Mouse (Mus musculus) NIH3T3 (cell line): ENCODE results near the gene St14.

Experiments used
- DNase-seq: peaks from one replicate; pipeline ENCODE4 v3.0.0-alpha.2; 2012; ENCODE audit warnings: low read depth

The St14 gene

GRCm38 (mm10) chr9:31122464-31123030 lies 9.1 kb downstream of the St14 start:
- DNase-seq = no peak

DNA sequence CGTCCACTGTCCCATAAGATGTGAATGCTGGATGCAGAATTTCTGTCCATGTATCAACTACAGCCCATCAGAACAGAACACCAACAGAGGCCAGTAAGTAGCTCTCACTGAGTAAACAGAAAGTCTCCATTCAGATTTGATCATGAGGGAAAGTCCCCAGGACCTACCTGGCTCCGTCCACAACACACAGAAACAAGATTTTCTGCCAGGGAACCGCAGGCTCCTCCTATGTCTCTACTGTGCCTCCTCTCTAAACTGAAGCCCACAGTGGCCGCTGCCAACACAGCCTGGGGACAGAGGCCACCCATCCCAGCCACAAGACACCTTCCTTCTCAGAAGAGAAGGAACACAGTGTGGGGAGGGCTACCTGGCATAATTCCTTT lies 11.1 kb downstream of the St14 start:
- DNase-seq = no peak

DNA sequence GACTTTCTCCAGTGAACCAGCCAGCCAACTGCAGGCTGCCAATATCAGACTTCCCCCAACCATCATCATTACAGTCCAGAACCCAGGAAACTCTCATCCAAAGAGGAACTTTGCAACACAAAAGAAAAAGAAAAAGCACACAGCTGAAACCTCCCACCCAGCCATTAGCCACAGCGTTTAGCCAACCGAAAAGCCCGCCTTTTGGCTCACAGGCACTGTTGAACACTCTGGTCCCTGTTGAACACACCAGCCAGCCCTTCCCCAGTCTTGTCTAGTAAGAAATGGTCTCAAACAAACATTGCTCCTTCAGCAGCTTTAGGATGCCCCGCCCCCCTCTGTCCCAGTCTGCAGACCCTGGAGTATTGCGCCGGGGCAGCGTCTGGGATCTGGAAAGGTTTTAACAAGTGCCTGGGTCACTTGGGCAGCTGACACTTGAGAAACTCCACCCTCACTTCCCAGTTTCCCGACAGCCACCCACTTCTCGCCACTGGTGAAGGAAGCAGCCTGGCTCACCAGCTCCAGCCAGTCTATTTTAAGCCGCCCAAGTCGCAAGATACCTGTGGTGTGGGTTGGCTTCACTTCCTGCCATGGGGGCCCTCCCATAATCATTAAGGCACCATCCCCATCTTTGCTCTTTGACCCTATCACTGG lies 11.6 kb downstream of the St14 start:
- no peak for DNase-seq

DNA sequence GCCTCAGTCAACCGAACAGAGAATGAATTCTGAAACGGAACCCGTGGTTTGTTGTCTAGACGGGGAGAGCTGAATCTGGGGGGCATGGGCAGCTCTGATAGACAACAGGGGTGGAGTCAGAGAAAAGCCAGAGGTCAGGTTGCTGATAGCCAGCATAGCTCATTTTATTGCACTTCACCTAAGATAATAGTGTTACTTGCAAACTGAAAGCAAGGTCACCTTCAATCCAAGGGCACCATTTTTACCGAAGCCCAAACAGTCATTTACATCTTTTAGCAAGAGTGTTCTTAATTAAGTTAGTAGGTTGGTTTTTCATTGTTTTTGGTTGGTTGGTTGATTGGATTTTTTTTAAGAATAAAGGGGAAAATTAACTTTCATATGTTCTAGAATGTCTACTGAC lies 12.2 kb downstream of the St14 start:
- no peak for DNase-seq

DNA sequence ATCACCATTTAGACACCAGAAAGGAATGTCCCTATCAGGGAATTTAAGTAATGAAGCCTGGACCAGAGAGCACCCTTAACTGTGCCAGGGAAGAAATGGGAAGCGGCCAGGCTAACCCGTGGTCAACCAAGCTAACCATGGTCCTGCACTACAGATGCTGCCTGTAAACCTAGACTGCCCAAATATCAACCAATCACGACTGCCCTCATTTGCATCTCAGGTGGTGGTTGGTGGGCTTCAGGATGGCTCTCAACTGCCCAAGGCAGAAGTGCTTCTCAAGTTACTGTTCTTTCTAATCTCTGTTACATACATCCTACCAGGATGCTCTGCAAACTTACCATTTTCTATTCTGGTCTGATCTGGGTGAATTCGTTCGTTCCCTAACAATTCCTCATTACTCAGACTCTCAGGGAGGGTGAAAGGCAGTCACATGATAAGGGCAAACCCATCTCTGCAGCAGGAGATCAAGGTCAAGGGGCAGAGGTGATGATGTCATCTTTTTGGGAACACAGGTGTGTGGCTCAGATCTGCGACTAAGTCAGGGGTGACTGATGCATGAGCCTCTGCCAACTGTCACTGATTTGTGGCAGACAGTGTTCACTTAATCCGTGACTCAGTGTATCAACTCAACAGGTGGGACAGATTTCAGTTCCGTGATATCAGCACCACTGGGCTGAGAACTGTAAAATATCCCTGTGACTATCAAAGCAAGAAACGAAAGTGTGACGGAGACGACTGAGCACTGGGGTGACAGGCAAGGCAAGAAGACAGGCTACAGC lies 12.9 kb downstream of the St14 start:
- no peak for DNase-seq

- DNase-seq = no peak
Observed at GRCm38 (mm10) chr9:31117488-31117887, 14.2 kb downstream of the St14 start.

DNA sequence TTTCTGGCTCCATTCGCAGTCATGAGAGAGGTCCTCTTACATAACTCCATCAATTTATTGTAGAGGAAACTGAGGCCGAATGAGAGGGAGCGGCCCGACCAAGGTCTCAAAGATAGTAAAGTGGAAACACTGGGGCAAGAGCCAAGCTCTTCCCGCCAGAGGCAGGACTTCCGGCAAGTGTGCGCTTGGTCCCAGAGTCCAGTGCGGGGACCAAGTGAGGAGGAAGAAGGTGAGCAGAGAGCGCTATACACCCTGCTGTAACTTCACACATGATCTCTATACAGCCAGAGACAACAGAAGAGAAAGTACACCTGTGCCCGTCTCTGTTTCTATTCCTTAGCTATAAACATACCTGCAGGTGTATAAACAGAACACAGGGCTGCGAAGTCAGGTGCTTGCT lies 14.6 kb downstream of the St14 start:
- no peak for DNase-seq

- no peak for DNase-seq
Observed at GRCm38 (mm10) chr9:31115586-31115985, 16.1 kb downstream of the St14 start.

DNA sequence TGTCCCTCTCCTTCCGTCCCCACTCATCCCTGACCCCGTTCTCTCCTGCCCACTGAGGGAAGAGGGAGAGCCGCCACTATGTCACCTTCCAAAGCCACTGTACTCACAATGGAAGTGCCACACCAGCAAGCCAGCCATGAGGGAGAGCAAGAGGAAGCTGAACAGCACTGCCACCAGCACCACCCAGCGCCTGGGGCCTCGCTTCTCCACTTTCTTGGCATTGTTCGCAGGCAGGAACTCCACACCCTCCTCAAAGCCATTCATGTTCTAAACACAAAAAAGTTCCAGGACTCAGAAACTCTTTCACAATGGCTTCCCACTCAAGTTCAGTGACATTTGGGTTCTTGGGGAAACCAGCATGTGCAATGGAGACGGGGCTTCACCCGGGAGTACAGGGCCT lies 23.2 kb downstream of the St14 start:
- DNase-seq = no peak

DNA sequence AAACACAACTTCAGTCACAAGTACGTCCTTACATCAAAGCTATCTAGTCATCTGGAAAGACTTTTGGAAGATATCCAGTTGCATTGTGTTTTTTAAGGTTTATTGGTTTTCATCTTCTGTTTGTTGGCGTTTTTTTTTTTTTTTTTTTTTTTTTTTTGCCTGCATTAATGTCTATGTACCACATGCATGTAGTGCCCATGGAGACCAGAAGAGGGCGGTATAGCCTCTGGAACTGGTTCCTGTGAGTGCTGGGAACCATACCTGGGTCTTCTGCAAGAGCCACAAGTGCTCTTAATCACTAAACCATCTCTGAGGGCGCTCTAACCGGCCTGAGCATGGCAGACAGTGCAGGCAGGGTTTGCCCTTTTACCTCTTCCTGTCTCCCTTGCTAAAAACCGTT lies 33.5 kb downstream of the St14 start:
- no peak for DNase-seq

DNA sequence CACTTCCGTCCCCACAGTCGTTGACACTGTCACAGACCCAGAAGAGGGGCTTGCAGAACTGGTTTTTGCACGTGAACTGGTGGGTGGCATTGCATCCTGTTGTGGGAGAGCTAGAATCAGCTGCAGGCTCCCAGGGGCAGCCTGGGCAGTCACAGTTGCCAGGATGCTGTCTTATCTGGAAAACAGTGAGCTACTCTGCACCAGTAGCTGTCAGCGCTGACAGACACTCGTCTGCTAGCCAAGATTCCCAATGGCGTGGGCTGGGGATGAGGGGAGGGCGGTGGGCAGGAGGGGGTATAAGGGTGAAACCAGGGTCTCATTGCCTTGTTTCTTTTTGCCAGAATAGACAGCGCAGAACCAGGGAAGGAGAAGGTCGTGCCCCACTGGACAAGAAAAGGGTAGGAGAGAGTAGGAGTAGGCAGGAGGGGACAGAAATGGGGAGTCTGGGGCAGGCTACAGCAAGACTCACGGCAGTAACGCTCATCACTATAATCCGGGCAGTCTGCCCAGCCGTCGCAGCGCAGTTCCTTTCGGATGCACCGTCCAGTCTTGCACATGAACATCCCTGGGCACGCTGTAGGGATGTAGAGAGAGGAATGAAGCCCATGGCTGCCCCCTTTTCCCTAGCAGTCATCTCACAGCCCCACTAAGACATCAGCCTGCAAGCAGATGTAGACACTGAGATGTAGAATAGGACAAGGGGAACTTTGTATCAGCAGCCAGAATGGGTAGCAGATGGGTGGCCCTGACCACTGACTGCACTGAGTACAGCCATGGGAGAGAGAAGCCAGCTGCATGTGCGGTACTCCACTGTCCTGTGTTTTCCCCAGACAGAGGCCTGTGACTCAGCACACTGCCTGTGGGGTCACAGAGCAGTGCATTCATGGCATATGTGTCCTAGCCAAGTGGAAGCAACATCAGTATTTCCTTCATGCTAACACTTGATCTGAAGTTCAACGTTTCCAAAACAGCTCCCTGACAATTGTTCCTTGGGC lies 34.3 kb downstream of the St14 start:
- DNase-seq = no peak

- no peak for DNase-seq
Observed at GRCm38 (mm10) chr9:31092833-31093195, 38.8 kb downstream of the St14 start.

- no peak for DNase-seq
Observed at GRCm38 (mm10) chr9:31092111-31092832, 39.4 kb downstream of the St14 start.

DNA sequence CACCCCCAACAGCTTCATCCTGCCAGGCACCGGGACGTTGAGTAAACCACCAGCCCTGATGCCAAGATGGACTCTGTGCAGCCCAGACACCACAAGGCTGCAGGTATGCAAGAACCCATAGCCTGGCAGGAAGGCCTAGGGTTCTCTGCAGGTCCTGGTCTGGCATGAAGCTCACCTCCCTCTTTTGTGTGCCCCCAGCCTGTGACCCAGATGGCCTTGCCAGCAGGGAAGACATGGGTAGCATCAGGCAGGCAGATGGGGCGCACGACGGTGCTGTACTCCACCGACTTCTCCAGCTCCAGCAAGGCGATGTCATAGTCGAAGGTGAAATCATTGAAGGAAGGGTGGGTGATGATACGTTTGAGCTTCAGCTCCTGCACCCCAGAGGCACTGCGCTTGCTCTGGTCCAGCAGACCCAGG lies 40.5 kb downstream of the St14 start:
- no peak for DNase-seq

GRCm38 (mm10) chr9:31090081-31091023 lies 41.3 kb downstream of the St14 start:
- DNase-seq = no peak

DNA sequence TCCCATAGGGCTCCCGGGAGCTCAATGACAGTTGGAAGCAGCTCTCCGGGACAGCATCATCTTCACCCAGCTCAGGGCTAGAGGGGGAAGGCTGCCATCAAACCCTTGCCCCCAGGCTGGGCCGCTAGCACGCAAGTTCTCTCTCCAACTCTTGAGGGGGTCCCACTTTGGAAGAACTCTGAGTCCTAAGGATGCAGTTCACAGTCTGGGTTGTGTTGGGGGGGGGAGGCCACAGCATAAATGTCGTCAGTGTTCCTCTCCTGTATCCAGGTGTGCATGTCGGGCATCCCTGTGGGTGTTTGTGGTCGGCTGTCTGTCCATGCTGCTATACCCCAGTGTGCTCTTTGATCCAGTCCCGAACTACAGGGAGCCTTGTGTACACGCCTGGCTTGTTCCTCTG lies 42.1 kb downstream of the St14 start:
- DNase-seq = no peak

DNA sequence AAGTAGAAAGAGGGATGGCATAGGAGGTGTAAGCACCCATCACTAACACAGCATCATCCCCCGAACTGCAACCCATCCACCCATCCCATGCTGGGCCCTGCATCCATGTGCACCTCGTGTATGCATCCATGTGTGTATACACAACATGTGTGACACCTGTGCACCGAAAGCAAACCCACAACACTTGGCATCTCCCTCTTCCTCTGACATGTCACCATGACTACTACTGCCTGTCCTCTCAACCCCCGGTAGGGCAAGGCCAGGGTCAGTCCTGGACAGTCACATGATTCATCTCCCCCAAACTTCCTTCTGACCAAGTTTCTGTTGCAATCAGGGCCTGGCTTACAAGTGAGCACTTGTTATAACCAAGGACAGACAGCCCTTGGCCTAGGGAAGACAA lies 42.8 kb downstream of the St14 start:
- DNase-seq = no peak

DNA sequence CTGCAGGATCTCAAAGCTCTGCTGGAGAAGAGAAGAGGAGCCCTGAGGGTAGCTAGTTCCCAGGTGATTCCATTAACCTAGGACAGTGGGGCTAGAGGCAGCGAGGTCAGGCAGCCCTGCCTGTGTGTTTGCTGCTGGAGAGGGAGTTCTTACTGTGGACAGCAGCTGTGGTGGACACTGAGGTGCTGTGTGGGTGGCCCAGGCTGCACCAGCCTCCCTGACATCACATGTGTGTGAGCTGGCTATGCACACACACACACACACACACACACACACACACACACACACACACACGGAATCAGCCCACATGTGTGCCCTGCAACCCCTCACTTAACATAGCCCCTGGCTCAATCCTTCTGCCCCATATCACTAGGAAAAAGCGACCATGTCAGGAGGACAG lies 43.5 kb downstream of the St14 start:
- no peak for DNase-seq

DNA sequence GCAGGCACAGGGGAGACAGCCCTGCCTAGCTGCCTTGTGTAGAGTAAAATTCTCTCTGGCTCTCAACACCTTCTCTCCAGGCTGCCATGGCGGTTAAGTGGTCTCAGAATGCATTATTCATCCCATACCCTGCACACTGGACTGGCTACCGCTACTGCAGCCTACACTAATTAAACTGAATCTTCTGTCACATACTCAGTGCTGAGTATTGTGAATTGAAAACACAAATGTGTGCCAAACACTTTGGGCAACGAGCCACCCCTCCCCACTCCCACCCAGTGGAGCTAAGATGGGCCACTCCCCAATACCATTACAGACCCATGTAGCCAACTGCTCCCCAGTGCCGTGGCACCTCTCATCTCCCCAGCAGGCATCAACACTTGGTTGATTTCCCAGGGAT lies 44.2 kb downstream of the St14 start:
- DNase-seq = no peak

DNA sequence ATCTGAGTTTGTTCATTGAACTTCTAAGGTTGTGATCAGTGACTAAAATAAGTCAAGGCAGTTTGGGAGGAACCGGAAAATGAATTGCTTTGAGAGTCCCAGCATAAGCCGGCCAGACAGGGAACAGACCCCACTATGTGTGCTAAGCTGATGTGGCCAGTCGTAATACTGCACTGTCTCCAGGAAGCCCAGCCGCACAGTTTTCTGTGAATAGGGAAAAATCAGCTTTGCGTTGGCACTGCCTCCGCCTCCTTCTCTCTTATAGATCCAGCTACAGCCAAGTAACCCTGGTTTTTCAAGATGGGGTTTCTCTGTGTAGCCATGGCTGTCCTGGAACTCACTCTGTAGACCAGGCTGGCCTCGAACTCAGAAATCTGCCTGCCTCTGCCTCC lies 44.9 kb downstream of the St14 start:
- no peak for DNase-seq
